Mouse (Mus musculus) heart, embryonic 14.5 days (tissue): ENCODE results near the gene Itgb3. TPM values are rescaled to one million over a fixed set of nuclear protein-coding genes. Genes with fewer than 3 reads are reported as not detected.

ENCODE experiments used
- ATAC-seq: fragments of 200-750 bp; cut with Nextera tagmentation; 2 replicates; pipeline ENCODE4 v1.8.0; 2017; ENCODE audit warnings: low read depth, moderate TSS enrichment; ENCODE audit not compliant: insufficient number of reproducible peaks, insufficient read depth, low FRiP score
- H3K27ac ChIP-seq, 2 experiments: fragments of 200-500 bp in 1 of 2; fragments of 300-500 bp in 1 of 2; sonication (generic) in 1 of 2; replicated peaks in 1 of 2; 2 replicates each; pipeline ENCODE4 v1.5.1; 2012 to 2014; ENCODE audit warnings: low read depth in 2 of 2, low read length in 2 of 2, control low read depth in 1 of 2, mild to moderate bottlenecking in 1 of 2, mixed read lengths in 1 of 2; ENCODE audit not compliant: control insufficient read depth in 1 of 2, insufficient read depth in 1 of 2
- H3K27me3 ChIP-seq: fragments of 300-500 bp; sonication (generic); 2 replicates; pipeline ENCODE4 v1.6.1; 2014; ENCODE audit warnings: mild to moderate bottlenecking, low read length, control low read depth; ENCODE audit not compliant: control insufficient read depth, insufficient read depth
- H3K36me3 ChIP-seq: fragments of 300-500 bp; sonication (generic); 2 replicates; pipeline ENCODE4 v1.6.1; 2014; ENCODE audit warnings: mild to moderate bottlenecking, control low read depth, low read length, mixed read lengths; ENCODE audit not compliant: control insufficient read depth, insufficient read depth
- H3K4me1 ChIP-seq, 2 experiments: fragments of 200-500 bp in 1 of 2; fragments of 300-500 bp in 1 of 2; sonication (generic) in 1 of 2; 2 replicates each; pipeline ENCODE4 v1.6.1; 2012 to 2014; ENCODE audit warnings: low read length in 2 of 2, control low read depth in 1 of 2, mixed read lengths in 1 of 2; ENCODE audit not compliant: control insufficient read depth in 2 of 2, insufficient read depth in 2 of 2
- H3K4me2 ChIP-seq: fragments of 300-500 bp; sonication (generic); 2 replicates; pipeline ENCODE4 v1.6.1; 2014; ENCODE audit warnings: mild to moderate bottlenecking, low read length
- H3K4me3 ChIP-seq, 2 experiments: fragments of 200-500 bp in 1 of 2; fragments of 300-500 bp in 1 of 2; sonication (generic) in 1 of 2; 2 replicates each; pipeline ENCODE4 v1.5.1; 2012 to 2014; ENCODE audit warnings: low read length in 2 of 2, mild to moderate bottlenecking in 2 of 2, control low read depth in 1 of 2, low read depth in 1 of 2, moderate library complexity in 1 of 2; ENCODE audit not compliant: control insufficient read depth in 1 of 2, insufficient read depth in 1 of 2
- H3K9ac ChIP-seq: fragments of 300-500 bp; sonication (generic); 2 replicates; pipeline ENCODE4 v1.6.1; 2014; ENCODE audit warnings: mild to moderate bottlenecking, low read length
- H3K9me3 ChIP-seq: fragments of 300-500 bp; sonication (generic); 2 replicates; pipeline ENCODE4 v1.6.1; 2016; ENCODE audit warnings: low read length, control low read depth; ENCODE audit not compliant: control insufficient read depth
- WGBS: fragments of 180-500 bp; shearing (Covaris S2); extraction: QIAGEN DNeasy Blood & Tissue Kit; methylation state at CpG from one replicate; pipeline ENCODE4 v1.1.7; 2014; 5-methylcytosine and 5-hydroxymethylcytosine counted together
- polyA plus RNA-seq: library from polyadenylated mRNA; unstranded; fragments of >200 nt; fragmentation: Nextera tagmentation; extraction: Ambion mirVana; gene quantifications from 2 replicates; pipeline ENCODE4 v1.2.1, GENCODE M21; 2014

The Itgb3 gene
- polyA plus RNA-seq, 1 experiment from 2014 or later = 1.8 TPM

DNA sequence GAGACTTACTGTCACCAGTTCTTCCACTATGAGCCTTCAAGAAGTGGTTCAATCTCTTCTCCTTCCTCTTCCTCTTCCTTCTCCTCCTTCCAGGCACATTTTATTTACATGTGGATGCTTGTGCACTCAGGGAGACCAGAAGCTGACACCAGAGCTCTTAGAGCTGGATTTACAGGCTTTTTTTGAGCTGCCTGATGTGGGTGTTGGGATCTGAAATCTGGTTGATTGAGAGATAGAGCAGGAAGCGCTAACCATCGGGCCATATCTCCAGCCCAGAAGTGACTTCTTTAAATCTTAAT lies 25.5 kb upstream of the Itgb3 start:
- no peak for ATAC-seq
- Histone ChIP-seq H3K27me3 (no peaks in the 10 kb centered on the region), H3K27ac (peak overlapping the region; percentile 46 to 59; a peak in 1 of 4 replicates), H3K9ac (peak overlapping the region; percentile 57), H3K36me3 (peaks cover 71% of the 10 kb centered on the region), H3K9me3 (no peaks in the 10 kb centered on the region), H3K4me1 (peaks cover 20 to 34% of the 10 kb centered on the region in 2 experiments), H3K4me2 (peak overlapping the region; percentile 59), H3K4me3 (peak overlapping the region in 1 of 2 experiments; percentile 20; a peak in 1 of 4 replicates)
- WGBS = 55% methylated on average over 2 of the region's 2 CpGs

DNA sequence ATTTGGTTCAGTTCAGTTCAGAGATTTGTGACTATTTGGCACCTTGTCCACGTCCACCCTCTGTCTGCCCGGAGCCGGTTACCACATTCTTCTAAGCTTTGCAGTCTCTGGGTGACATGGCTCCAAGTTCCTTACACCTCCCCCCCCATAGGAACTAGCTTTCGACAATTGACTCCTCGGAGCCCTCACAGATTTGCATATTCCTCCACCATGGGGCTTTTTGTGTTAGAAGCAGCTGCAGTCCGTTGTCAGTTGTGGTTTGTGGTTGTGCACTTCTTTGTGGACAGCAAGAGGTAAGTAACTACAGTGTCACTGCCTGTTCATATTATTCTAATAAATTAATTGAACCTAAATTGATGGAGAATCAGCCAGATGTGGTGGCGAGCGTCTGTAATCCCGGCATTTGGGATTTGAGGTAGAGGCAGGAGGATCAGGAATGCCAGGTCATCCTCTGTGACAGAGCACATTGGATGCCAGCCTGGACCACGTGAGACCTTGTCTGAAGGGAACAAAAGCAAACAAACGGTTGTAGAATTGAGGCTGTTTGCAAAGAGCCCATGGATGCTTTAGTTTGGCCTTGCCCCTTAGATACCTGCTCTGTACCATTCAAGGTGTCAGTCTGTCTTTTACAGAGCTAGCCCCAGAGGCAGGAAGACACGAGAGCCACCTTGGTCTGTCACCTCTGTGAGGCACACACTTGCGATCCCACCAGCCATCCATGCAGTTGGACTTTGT lies 25.0 kb upstream of the Itgb3 start:
- no peak overlapping the region for H3K4me3 ChIP-seq
- WGBS = 61% methylated on average over 13 of the region's 13 CpGs
- no peaks in the 10 kb centered on the region for H3K9me3 ChIP-seq
- H3K27ac ChIP-seq = peak overlapping the region in 1 of 2 experiments; percentile 59; a peak in 1 of 4 replicates
- H3K9ac ChIP-seq = peak overlapping the region; percentile 57; the same call in 1 of the 2 replicates
- peaks cover 18 to 34% of the 10 kb centered on the region in 2 experiments for H3K4me1 ChIP-seq
- H3K4me2 ChIP-seq = peak overlapping the region; percentile 59
- peaks cover 77% of the 10 kb centered on the region for H3K36me3 ChIP-seq
- no peaks in the 10 kb centered on the region for H3K27me3 ChIP-seq
- no peak for ATAC-seq

DNA sequence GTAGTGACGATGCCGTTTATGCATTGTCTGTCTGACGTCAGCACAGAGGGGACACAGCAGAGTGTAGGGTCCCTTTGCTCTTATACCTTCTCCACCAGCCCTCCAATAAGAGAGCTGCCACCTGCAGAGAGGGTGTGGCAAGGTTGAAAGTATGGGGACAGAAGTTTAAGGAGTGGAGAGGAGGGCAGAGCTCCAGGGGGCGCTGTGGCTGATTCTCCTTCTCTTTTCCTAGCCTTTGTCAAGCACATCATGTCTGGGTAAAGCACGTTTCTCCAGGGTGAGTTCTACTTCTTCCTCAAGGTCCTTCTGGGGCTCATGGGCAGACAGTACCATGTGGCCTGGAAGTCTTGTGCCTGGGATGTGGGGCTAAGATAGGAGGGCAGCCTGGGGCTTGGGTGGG lies 22.3 kb upstream of the Itgb3 start:
- WGBS = 68% methylated on average over 5 of the region's 5 CpGs
- H3K36me3 ChIP-seq = peaks cover 76% of the 10 kb centered on the region

DNA sequence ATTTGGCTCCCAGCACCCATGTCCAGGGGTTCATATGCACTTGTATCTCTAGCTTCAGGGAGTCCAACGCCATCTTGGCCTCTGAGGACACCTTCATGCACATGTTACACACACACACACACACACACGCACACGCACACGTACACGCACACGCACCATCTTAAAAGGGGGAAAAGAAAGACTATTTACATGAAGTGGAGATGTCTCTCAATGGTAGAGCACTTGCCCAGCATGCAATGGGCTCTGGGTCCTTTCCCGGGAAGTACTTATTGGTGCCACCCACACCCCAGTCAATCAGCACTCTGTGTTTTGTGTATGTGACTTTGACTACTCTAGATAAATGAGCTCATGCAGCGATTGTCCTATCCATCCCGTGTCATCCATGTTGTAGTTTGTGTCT lies 19.9 kb upstream of the Itgb3 start:
- 90% methylated on average over 9 of the region's 9 CpGs for WGBS
- H3K9ac ChIP-seq = no peak overlapping the region
- no peak overlapping the region for H3K4me3 ChIP-seq

More for the DNA sequence above, 22.3 kb upstream of the Itgb3 start:
- ATAC-seq = no peak
- peaks cover 7 to 19% of the 10 kb centered on the region in 2 experiments for H3K4me1 ChIP-seq
- H3K4me2 ChIP-seq = no peak overlapping the region
- no peak overlapping the region for H3K4me3 ChIP-seq
- no peak overlapping the region for H3K27ac ChIP-seq
- no peak overlapping the region for H3K9ac ChIP-seq
- no peaks in the 10 kb centered on the region for H3K27me3 ChIP-seq
- no peaks in the 10 kb centered on the region for H3K9me3 ChIP-seq

DNA sequence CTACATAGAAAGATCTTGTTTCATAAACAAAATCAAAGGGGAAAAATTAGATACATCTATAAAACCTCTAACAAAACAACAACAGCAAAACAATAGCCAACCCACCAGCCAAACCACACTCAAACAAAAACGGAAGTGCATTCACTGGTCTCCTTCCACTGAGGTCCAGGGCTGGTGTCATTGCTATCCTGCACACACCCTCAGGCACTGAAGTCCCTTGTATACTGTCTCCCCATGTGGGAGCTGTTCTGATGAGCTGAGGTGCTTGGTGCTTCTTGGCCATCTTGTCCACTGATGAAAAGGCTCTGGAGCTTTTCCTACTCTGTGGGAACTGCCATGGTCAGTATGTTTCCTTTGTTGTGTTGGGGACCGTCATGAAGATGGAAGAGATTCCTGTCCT lies 19.3 kb upstream of the Itgb3 start:
- H3K4me2 ChIP-seq = no peak overlapping the region
- H3K27me3 ChIP-seq = no peaks in the 10 kb centered on the region
- no peak overlapping the region for H3K27ac ChIP-seq
- peaks cover 0 to 2% of the 10 kb centered on the region in 2 experiments; a peak in 3 of 4 replicates for H3K4me1 ChIP-seq
- no peak overlapping the region for H3K9ac ChIP-seq
- no peak overlapping the region for H3K4me3 ChIP-seq
- peaks cover 46% of the 10 kb centered on the region for H3K36me3 ChIP-seq
- no peak for ATAC-seq
- 56% methylated on average over 2 of the region's 2 CpGs for WGBS
- H3K9me3 ChIP-seq = no peaks in the 10 kb centered on the region

More for the DNA sequence above, 19.9 kb upstream of the Itgb3 start:
- peaks cover 52% of the 10 kb centered on the region for H3K36me3 ChIP-seq
- ATAC-seq = no peak
- H3K27ac ChIP-seq = no peak overlapping the region
- H3K4me1 ChIP-seq = peaks cover 0 to 4% of the 10 kb centered on the region in 2 experiments; a peak in 3 of 4 replicates
- H3K4me2 ChIP-seq = no peak overlapping the region
- H3K9me3 ChIP-seq = no peaks in the 10 kb centered on the region
- H3K27me3 ChIP-seq = no peaks in the 10 kb centered on the region

DNA sequence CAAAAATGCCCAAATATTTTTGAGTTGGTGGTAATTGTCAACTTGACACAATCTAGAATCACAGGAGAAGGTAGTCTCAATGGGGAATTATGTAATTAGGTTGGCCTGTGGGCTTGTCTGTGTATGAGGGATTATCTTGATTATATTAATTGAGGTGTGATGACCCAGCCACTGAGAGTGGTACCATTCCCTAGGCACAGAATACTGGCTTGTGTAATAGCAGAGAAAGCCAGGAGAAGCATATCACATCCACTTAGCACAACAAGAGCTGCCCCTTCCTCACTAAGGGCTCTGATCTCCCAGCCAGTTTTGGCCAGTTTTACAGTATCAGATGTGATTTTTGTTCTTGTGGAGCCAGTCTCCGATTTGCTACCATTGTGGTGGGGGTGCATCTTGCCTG lies 18.2 kb upstream of the Itgb3 start:
- ATAC-seq = no peak
- peaks cover 36% of the 10 kb centered on the region for H3K36me3 ChIP-seq
- H3K27ac ChIP-seq = no peak overlapping the region
- no peak overlapping the region for H3K4me3 ChIP-seq
- H3K4me1 ChIP-seq = peaks cover 0 to 2% of the 10 kb centered on the region in 2 experiments; a peak in 2 of 4 replicates
- H3K9ac ChIP-seq = no peak overlapping the region
- no peaks in the 10 kb centered on the region for H3K27me3 ChIP-seq
- no peaks in the 10 kb centered on the region for H3K9me3 ChIP-seq
- H3K4me2 ChIP-seq = no peak overlapping the region
- WGBS = 66% methylated on average over 1 of the region's 1 CpGs

DNA sequence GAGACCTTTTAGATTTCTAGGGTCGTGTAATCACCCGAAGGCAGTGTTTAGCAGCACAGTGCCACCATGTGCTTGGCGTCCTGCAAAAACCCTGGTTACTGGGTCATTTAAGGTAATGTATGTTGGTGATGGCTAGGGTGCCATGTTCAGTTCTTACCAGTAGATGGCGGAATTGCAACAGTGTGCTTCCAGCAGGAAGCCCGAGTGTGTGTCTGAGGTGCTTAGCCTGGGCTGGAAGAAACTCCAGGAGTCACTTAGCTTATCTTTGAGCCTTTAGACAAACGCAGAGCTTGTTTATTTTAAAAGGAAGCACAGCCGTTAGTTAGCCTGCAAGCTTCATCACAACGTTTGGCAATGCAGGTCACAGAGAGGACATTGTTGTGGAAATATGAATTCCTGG lies 17.7 kb upstream of the Itgb3 start:
- peak; percentile 62; the same call in 1 of the 2 replicates for ATAC-seq
- no peak overlapping the region for H3K27ac ChIP-seq
- no peak overlapping the region for H3K4me2 ChIP-seq
- no peaks in the 10 kb centered on the region for H3K9me3 ChIP-seq
- H3K4me1 ChIP-seq = peaks cover 0 to 2% of the 10 kb centered on the region in 2 experiments; a peak in 2 of 4 replicates
- 1% methylated on average over 8 of the region's 8 CpGs for WGBS
- no peak overlapping the region for H3K9ac ChIP-seq
- H3K27me3 ChIP-seq = no peaks in the 10 kb centered on the region
- H3K4me3 ChIP-seq = no peak overlapping the region
- H3K36me3 ChIP-seq = peaks cover 30% of the 10 kb centered on the region
